Mouse (Mus musculus) heart, postnatal 0 days (tissue): ENCODE data around the gene Fubp1. TPM values are rescaled to one million over a fixed set of nuclear protein-coding genes. Genes with fewer than 3 reads are reported as not detected.

Experiments used
- ATAC-seq: fragments of 200-750 bp; cut with Nextera tagmentation; 2 replicates; pipeline ENCODE4 v1.8.0; 2017; ENCODE audit warnings: low read depth, moderate number of reproducible peaks, moderate library complexity; ENCODE audit not compliant: insufficient read depth
- DNase-seq: peaks from one replicate; pipeline ENCODE4 v3.0.0-alpha.2; 2016; ENCODE audit warnings: low spot score
- H3K27ac ChIP-seq: fragments of 300-500 bp; sonication (generic); 2 replicates; pipeline ENCODE4 v1.5.1; 2014; ENCODE audit warnings: low read depth, mild to moderate bottlenecking
- H3K27me3 ChIP-seq: fragments of 300-500 bp; sonication (generic); 2 replicates; pipeline ENCODE4 v1.6.1; 2014; ENCODE audit warnings: low read length, mixed read lengths; ENCODE audit not compliant: control insufficient read depth, insufficient read depth
- H3K36me3 ChIP-seq: fragments of 300-500 bp; sonication (generic); replicated peaks from 2 replicates; pipeline ENCODE4 v1.6.1; 2014; ENCODE audit warnings: low read length, mixed read lengths; ENCODE audit not compliant: control insufficient read depth, insufficient read depth
- H3K4me1 ChIP-seq: fragments of 300-500 bp; sonication (generic); 2 replicates; pipeline ENCODE4 v1.6.1; 2014; ENCODE audit warnings: antibody characterized with exemption; ENCODE audit not compliant: control insufficient read depth, insufficient read depth
- H3K4me2 ChIP-seq: fragments of 300-500 bp; sonication (generic); 2 replicates; pipeline ENCODE4 v1.6.1; 2014; ENCODE audit warnings: low read depth, mild to moderate bottlenecking, low read length, moderate library complexity
- H3K4me3 ChIP-seq: fragments of 300-500 bp; sonication (generic); 2 replicates; pipeline ENCODE4 v1.5.1; 2014; ENCODE audit warnings: low read depth, low read length
- H3K9ac ChIP-seq: fragments of 300-500 bp; sonication (generic); replicated peaks from 2 replicates; pipeline ENCODE4 v1.6.1; 2014; ENCODE audit warnings: low read depth, low read length, mixed read lengths
- H3K9me3 ChIP-seq: fragments of 300-500 bp; sonication (generic); replicated peaks from 2 replicates; pipeline ENCODE4 v1.6.1; 2016; ENCODE audit warnings: low read length; ENCODE audit not compliant: control insufficient read depth
- CTCF ChIP-seq: IDR thresholded peaks from 2 replicates; pipeline ENCODE4 v1.5.1; 2016; ENCODE audit warnings: antibody characterized with exemption, control low read depth, low read depth
- EP300 ChIP-seq: IDR thresholded peaks from 2 replicates; pipeline ENCODE4 v1.6.1; 2016; ENCODE audit warnings: antibody characterized with exemption, low read depth
- WGBS: fragments of 180-500 bp; shearing (Covaris S2); extraction: QIAGEN DNeasy Blood & Tissue Kit; methylation state at CpG from one replicate; pipeline ENCODE4 v1.1.7; 2014; 5-methylcytosine and 5-hydroxymethylcytosine counted together
- polyA plus RNA-seq: library from polyadenylated mRNA; unstranded; fragments of >200 nt; fragmentation: Nextera tagmentation; extraction: Ambion mirVana; gene quantifications from 2 replicates; pipeline ENCODE4 v1.2.1, GENCODE M21; 2015
- total RNA-seq: library from RNA; depleted of rRNA; stranded (reverse); fragments of >200 nt; gene quantifications from 2 replicates; pipeline ENCODE4 v1.2.3, GENCODE M21; 2014; ENCODE audit warnings: low replicate concordance

Fubp1 gene
- total and polyA plus RNA-seq, 2 experiments from 2014 or later = 71.2 to 72.9 TPM

GRCm38 (mm10) chr3:152186106-152186505 is 24.1 kb upstream of the Fubp1 start:
- Histone ChIP-seq H3K4me3 (peak overlapping the region; percentile 16; the same call in 1 of the 2 replicates), H3K4me1 (peaks cover 33% of the 10 kb centered on the region)
- 21% methylated on average over 6 of the region's 6 CpGs for WGBS

GRCm38 (mm10) chr3:152189306-152189705 is 20.9 kb upstream of the Fubp1 start:
- Histone ChIP-seq H3K9ac (peak overlapping the region; percentile 37; the same call in 1 of the 2 replicates), H3K36me3 (peaks cover 18% of the 10 kb centered on the region), H3K27me3 (no peaks in the 10 kb centered on the region), H3K27ac (peak overlapping the region; percentile 81), H3K4me3 (peak overlapping the region; percentile 27), H3K9me3 (no peaks in the 10 kb centered on the region), H3K4me1 (peaks cover 33% of the 10 kb centered on the region), H3K4me2 (peak overlapping the region; percentile 56)
- DNase-seq (peak; percentile 73), ATAC-seq (peak; percentile 13; the same call in 1 of the 2 replicates)
- WGBS = 9% methylated on average over 4 of the region's 4 CpGs
- TF ChIP-seq EP300 (0 out of 2 replicates have a peak, but pooled peaks have one; percentile 41), CTCF (no peak)

More at GRCm38 (mm10) chr3:152186106-152186505, 24.1 kb upstream of the Fubp1 start:
- Histone ChIP-seq H3K9ac (no peak overlapping the region; the same call in 1 of the 2 replicates), H3K27ac (peak overlapping the region; percentile 62), H3K9me3 (no peaks in the 10 kb centered on the region), H3K36me3 (peaks cover 38% of the 10 kb centered on the region), H3K27me3 (no peaks in the 10 kb centered on the region), H3K4me2 (peak overlapping the region; percentile 47)
- ATAC-seq (peak; percentile 49; the same call in 1 of the 2 replicates), DNase-seq (peak; percentile 87)
- TF ChIP-seq CTCF (no peak), EP300 (no peak)

- Histone ChIP-seq H3K36me3 (peaks cover 3% of the 10 kb centered on the region; the same call in 1 of the 2 replicates), H3K4me1 (peaks cover 24% of the 10 kb centered on the region), H3K27me3 (no peaks in the 10 kb centered on the region), H3K9ac (peak overlapping the region; percentile 77), H3K4me2 (peak overlapping the region; percentile 70), H3K27ac (peak overlapping the region; percentile 81), H3K9me3 (no peaks in the 10 kb centered on the region), H3K4me3 (peak overlapping the region; percentile 78)
- DNase-seq (no peak), ATAC-seq (no peak)
- 29% methylated on average over 9 of the region's 9 CpGs for WGBS
- no peak for TF ChIP-seq CTCF
Observed at GRCm38 (mm10) chr3:152190679-152191477, 19.3 kb upstream of the Fubp1 start.

GRCm38 (mm10) chr3:152191791-152192237 is 18.4 kb upstream of the Fubp1 start:
- ATAC-seq = peak; percentile 61
- peak overlapping the region; percentile 78 for H3K4me3 ChIP-seq
- TF ChIP-seq EP300 (no peak), CTCF (peak; percentile 10; the same call in 1 of the 2 replicates)

GRCm38 (mm10) chr3:152192238-152192931 is 17.8 kb upstream of the Fubp1 start:
- H3K4me1 ChIP-seq = peaks cover 16% of the 10 kb centered on the region
- peak overlapping the region; percentile 70 for H3K4me2 ChIP-seq
- peak overlapping the region; percentile 96 for H3K27ac ChIP-seq
- no peak for TF ChIP-seq CTCF
- no peak for TF ChIP-seq EP300
- no peaks in the 10 kb centered on the region for H3K9me3 ChIP-seq
- WGBS = 7% methylated on average over 9 of the region's 11 CpGs
- peak; percentile 19; the same call in 1 of the 2 replicates for ATAC-seq
- DNase-seq = peak; percentile 86
- H3K9ac ChIP-seq = peak overlapping the region; percentile 77
- peak overlapping the region; percentile 78 for H3K4me3 ChIP-seq
- H3K27me3 ChIP-seq = no peaks in the 10 kb centered on the region
- H3K36me3 ChIP-seq = no peaks in the 10 kb centered on the region

More at GRCm38 (mm10) chr3:152191791-152192237, 18.4 kb upstream of the Fubp1 start:
- Histone ChIP-seq H3K4me1 (peaks cover 16% of the 10 kb centered on the region), H3K4me2 (peak overlapping the region; percentile 70), H3K36me3 (no peaks in the 10 kb centered on the region), H3K9ac (peak overlapping the region; percentile 77), H3K27me3 (no peaks in the 10 kb centered on the region), H3K9me3 (no peaks in the 10 kb centered on the region), H3K27ac (peak overlapping the region; percentile 96)
- DNase-seq = peak; percentile 72
- 5% methylated on average over 6 of the region's 6 CpGs for WGBS
